Mouse (Mus musculus) left cerebral cortex, postnatal 14 days (tissue): Measurements from ENCODE around the gene Capn7. TPM values are rescaled to one million over a fixed set of nuclear protein-coding genes. Genes with fewer than 3 reads are reported as not detected.

Source experiments
- DNase-seq, 2 experiments: peaks; one replicate each; pipeline ENCODE4 v3.0.0; 2021 to 2022; ENCODE audit warnings: low spot score in 2 of 2, mixed read lengths in 1 of 2
- intact Hi-C: fragments of 180-260 bp; cut with DNase I; formaldehyde crosslinking; loops from one replicate; pipeline ENCODE4 v1.15.1; 2025
- long read RNA-seq, 2 experiments: library from polyadenylated mRNA; stranded (forward); transcript quantifications; one replicate each; pipeline ENCODE4 v2.0.0; 2021
- total RNA-seq, 2 experiments: library from RNA; stranded (reverse); gene quantifications; 2 replicates each; pipeline ENCODE4 v1.2.3; 2021

Gene Capn7
- 10 to 100 TPM; 34.3 to 36.7 TPM for total RNA-seq
- long read RNA-seq, experiment 1, transcript Capn7-201 (21 exons, 3,648 nt): major isoform, 21 of 29 reads
- long read RNA-seq, experiment 1, partial matches to known transcripts: 2 of 29 reads
- long read RNA-seq, experiment 1, other reads (novel, unspliced or antisense): 6 of 29 reads
- long read RNA-seq, experiment 2, transcript Capn7-201 (21 exons, 3,648 nt): major isoform, 26 of 39 reads
- long read RNA-seq, experiment 2, partial matches to known transcripts: 0 of 39 reads
- long read RNA-seq, experiment 2, other reads (novel, unspliced or antisense): 13 of 39 reads

- DNase-seq: peak; percentile 97 to 98
- intact Hi-C loops: loop anchor here (10.0 kb wide), 1 partner anchor 378 kb away; no protein-coding TSS in a partner anchor
Measured at GRCm38 (mm10) chr14:31336369-31337155, at the start of gene Capn7. Gene Capn7 (plus strand): TSS chr14:31336638.

- DNase-seq: no peak
- intact Hi-C loops: no loop called here
Measured at GRCm38 (mm10) chr14:31313192-31313591, 23.2 kb upstream of the Capn7 start.

DNA sequence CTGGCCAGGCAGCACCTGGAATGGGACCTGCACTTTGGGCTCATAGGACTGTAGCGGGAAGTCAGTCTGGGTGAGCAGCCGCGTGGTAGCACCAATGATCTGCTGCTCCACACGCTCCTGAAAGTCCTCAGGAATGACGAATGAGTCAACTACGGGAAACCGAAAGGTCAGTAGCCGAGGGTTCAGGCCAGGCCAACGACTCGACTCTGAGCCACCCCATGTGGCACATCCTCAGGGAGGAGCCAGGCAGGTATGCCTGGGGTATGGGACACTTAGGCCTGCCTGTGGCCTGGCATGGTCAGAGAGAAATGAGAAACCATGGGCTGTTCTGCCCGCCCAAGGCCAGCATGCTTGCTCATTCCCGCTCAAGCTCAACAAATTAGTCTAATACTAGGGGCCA, 19.8 kb upstream of the Capn7 start:
- no peak for DNase-seq
- intact Hi-C loops: no loop called here

- DNase-seq: no peak
- intact Hi-C loops: no loop called here
Measured at GRCm38 (mm10) chr14:31317754-31318153, 18.7 kb upstream of the Capn7 start.

- intact Hi-C loops: no loop called here
- no peak for DNase-seq
Measured at GRCm38 (mm10) chr14:31319546-31319945, 16.9 kb upstream of the Capn7 start.

DNA sequence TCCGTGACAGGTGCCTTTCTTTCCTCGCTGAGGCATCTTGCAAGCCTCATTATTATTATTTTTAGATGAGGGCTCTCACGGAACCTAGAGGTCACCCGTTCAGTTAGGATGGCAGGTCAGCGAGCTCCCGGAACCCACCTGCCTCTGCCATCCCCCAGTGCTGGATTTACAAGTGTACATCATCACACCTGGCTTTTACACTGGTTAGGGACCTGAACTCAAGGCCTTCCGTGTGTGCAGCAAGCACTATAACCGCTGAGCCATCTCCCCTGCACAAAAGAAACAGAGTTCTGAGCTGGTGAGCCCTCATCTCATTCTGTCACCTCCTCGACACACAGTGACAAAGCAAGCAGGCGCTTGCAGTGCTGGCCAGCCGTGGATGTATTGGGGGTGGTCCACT, 15.3 kb upstream of the Capn7 start:
- no peak for DNase-seq
- intact Hi-C loops: loop anchor here (5.0 kb wide), 1 partner anchor 49 kb away; no protein-coding TSS in a partner anchor

- intact Hi-C loops: loop anchor here (5.0 kb wide), 1 partner anchor 50 kb away; no protein-coding TSS in a partner anchor
- DNase-seq: no peak
Measured at GRCm38 (mm10) chr14:31322191-31322590, 14.2 kb upstream of the Capn7 start.

GRCm38 (mm10) chr14:31323189-31323588, 13.2 kb upstream of the Capn7 start:
- DNase-seq: no peak
- intact Hi-C loops: loop anchor here (5.0 kb wide), 1 partner anchor 51 kb away; no protein-coding TSS in a partner anchor

GRCm38 (mm10) chr14:31323849-31324792, 12.3 kb upstream of the Capn7 start, which contains the start of gene Dnah1:
Gene Dnah1 (minus strand): TSS chr14:31323896.
- intact Hi-C loops: loop anchor here (5.0 kb wide), 1 partner anchor 52 kb away; no protein-coding TSS in a partner anchor
- DNase-seq: peak in 1 of 2 experiments; percentile 15

GRCm38 (mm10) chr14:31324851-31325250, 11.6 kb upstream of the Capn7 start:
- no peak for DNase-seq
- intact Hi-C loops: loop anchor here (5.0 kb wide), 1 partner anchor 53 kb away; no protein-coding TSS in a partner anchor

GRCm38 (mm10) chr14:31325551-31325950, 10.9 kb upstream of the Capn7 start:
- DNase-seq: no peak

GRCm38 (mm10) chr14:31326770-31327169, 9.7 kb upstream of the Capn7 start:
- intact Hi-C loops: no loop called here
- no peak for DNase-seq

More at GRCm38 (mm10) chr14:31325551-31325950, 10.9 kb upstream of the Capn7 start:
- intact Hi-C loops: no loop called here

GRCm38 (mm10) chr14:31327196-31327595, 9.2 kb upstream of the Capn7 start:
- no peak for DNase-seq
- intact Hi-C loops: no loop called here

GRCm38 (mm10) chr14:31327681-31328080, 8.8 kb upstream of the Capn7 start:
- no peak for DNase-seq
- intact Hi-C loops: no loop called here

- no peak for DNase-seq
- intact Hi-C loops: loop anchor here (10.0 kb wide), 1 partner anchor 385 kb away; no protein-coding TSS in a partner anchor
Measured at GRCm38 (mm10) chr14:31329741-31330140, 6.7 kb upstream of the Capn7 start.

DNA sequence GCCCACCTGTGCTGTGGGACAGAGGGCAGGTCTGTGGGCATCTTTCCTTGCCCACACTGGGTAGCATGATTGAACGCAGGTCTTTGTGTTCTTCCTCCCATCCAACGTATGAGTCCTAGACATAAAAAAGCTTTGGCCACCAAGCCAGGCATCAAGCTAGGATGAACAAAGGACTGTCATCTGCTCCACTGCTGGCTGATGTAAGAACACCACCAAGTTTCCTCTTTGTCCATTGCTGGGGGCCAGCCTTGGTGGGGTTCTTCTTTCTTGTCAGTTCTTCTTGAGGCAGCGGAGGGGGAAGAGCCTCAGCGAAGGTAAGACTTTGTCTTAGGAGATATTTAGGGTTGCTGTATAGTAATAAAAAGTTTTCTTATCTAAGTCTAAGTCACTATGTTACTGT, 5.5 kb upstream of the Capn7 start:
- no peak for DNase-seq
- intact Hi-C loops: loop anchor here (10.0 kb wide), 1 partner anchor 384 kb away; no protein-coding TSS in a partner anchor

DNA sequence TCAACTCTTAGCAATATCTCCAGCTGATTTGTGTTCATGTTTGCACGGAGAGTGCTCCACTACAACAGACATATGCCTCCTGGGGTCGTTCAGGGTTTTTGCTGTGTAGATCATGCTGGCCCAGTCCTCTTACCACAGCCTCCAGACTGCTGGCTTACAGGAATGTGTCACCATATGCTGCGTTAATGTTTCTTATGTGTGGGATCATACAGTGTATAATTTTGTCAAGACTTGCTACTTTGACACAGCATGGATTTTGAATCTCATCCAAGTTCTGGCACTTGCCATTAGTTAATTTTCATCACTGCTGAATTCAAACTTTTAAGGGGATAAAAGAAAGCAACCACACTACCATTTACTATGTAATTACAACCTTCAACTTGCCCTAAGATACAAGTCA, 673 bp upstream of the Capn7 start:
- intact Hi-C loops: loop anchor here (10.0 kb wide), 1 partner anchor 379 kb away; no protein-coding TSS in a partner anchor
- DNase-seq: no peak

- intact Hi-C loops: loop anchor here (10.0 kb wide), 1 partner anchor 377 kb away; no protein-coding TSS in a partner anchor
- DNase-seq: no peak
Measured at GRCm38 (mm10) chr14:31337406-31337805, 968 bp downstream of the Capn7 start.

DNA sequence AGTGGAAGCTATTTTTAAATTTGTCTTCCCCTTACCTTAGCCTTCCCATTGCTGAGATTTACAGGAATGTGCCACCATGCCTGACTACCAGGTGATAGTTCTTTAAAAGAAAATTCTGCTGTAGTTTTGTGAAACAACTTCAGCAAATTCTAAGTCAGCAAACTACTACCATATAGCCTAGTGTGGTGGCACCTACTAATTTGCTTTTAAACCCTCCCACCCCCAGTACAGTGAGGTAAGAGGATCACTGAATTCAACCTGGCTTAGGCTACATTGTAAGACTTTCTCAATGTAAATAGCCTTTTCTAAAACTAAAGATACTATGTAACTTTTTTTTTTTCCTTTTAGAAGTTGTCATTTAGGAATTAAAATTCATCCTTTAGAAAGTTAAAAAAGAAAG, 1.5 kb downstream of the Capn7 start:
- intact Hi-C loops: loop anchor here (10.0 kb wide), 1 partner anchor 377 kb away; no protein-coding TSS in a partner anchor

More for the DNA sequence above, 1.5 kb downstream of the Capn7 start:
- no peak for DNase-seq
